Mouse (Mus musculus): ENCODE measurements around the gene Kif22.

DNA sequence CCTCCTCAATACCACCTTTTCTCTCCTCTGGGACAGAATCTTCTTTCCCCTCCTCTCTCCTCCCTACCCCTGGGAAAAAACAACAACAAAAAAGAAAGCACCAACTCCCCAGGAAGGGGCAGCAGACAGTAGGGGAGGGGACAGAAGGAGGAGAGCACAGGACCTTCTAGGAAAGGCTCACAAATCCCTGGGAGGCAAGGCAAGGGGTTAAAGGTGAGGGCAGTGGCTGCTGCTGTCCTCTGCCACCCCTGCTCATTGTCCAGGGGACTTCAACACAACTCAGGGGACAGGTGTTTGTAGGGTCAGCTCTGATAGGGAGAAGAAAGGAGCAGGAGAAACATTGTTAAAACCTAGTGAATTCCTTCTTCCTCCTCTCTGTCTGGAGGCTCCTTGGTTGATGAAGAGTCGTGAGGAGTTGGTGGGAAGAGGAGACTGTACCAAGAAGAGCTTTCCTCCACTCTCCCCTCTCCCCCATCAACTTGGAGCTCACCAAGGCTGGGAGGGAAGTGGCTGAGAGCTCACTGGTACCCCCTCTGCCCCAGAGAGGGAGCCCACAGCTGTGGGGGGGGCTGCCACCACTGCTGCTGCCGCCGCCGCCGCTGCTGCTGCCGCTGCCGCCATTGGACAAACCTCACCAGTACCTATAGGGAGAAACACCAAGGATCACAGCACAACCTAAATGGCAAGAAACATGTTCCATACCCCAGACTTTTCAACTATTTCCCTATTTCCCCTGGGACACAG, 19.6 kb downstream of the Kif22 start:
- no peak for TF ChIP-seq CTCF (IDR thresholded peaks at IDR 0.05; ENCODE audit: extremely low read depth, insufficient read length, insufficient replicate concordance, low read depth, low read length)
- no peak for TF ChIP-seq POLR2A (IDR thresholded peaks at IDR 0.05; ENCODE audit: low read depth, low read length)

All from small intestine, adult 2 months (tissue).